Mouse (Mus musculus) small intestine, adult 10 weeks (tissue): ENCODE results near the gene Atp6v1e2. TPM values are rescaled to one million over a fixed set of nuclear protein-coding genes. Genes with fewer than 3 reads are reported as not detected.

Source experiments
- polyA plus RNA-seq: library from polyadenylated mRNA; stranded (reverse); fragments of 350-450 nt; fragmentation: Illumina TruSeq; extraction: RNeasy Lipid Tissue Mini Kit (QIAGEN cat#74804); gene quantifications from one replicate; pipeline ENCODE4 v1.2.3, GENCODE M21; 2014; ENCODE audit warnings: low replicate concordance

Atp6v1e2 gene
- polyA plus RNA-seq = not detected

GRCm38 (mm10) chr17:86947840-86948796, at the start of gene Atp6v1e2:
Gene Atp6v1e2, minus strand, starts transcription at chr17:86947897.

GRCm38 (mm10) chr17:86962894-86963585, 15.3 kb upstream of the Atp6v1e2 start, which contains the start of gene Rhoq:
Gene Rhoq, plus strand, starts transcription at chr17:86963082.

GRCm38 (mm10) chr17:86917048-86917447, 30.6 kb downstream of the Atp6v1e2 start, which contains the start of gene Tmem247:
Gene Tmem247, plus strand, starts transcription at chr17:86917348.

Other genes starting within 250 kb of the Atp6v1e2 start
- 19.2 TPM for gene Epas1, start 194.2 kb downstream of the Atp6v1e2 start, polyA plus RNA-seq
- gene Tmem247, start 30.5 kb downstream of the Atp6v1e2 start, polyA plus RNA-seq = not detected
- 84.1 TPM for gene Rhoq, start 15.2 kb upstream of the Atp6v1e2 start, polyA plus RNA-seq
- gene Pigf, start 77.5 kb upstream of the Atp6v1e2 start, polyA plus RNA-seq = 101 TPM
- gene Cript, start 77.7 kb upstream of the Atp6v1e2 start, polyA plus RNA-seq = 529 TPM
- gene Socs5, start 159.8 kb upstream of the Atp6v1e2 start, polyA plus RNA-seq = 5.2 TPM